Mouse (Mus musculus) limb, embryonic 12.5 days (tissue): ENCODE data around the gene Selplg. TPM values are rescaled to one million over a fixed set of nuclear protein-coding genes. Genes with fewer than 3 reads are reported as not detected.
"Not testable (repeated sequence)": the region's sequence is repeated elsewhere in the genome, so short reads cannot be mapped to it uniquely, and the experiment has no call there.

Experiments
- ATAC-seq: fragments of 200-750 bp; cut with Nextera tagmentation; 2 replicates; pipeline ENCODE4 v1.8.0; 2017; ENCODE audit warnings: low read depth, moderate TSS enrichment; ENCODE audit not compliant: insufficient number of reproducible peaks, insufficient read depth, low FRiP score, low TSS enrichment
- H3K27ac ChIP-seq: fragments of 300-500 bp; sonication (generic); 2 replicates; pipeline ENCODE4 v1.5.1; 2016; ENCODE audit warnings: mild to moderate bottlenecking, moderate library complexity
- H3K27me3 ChIP-seq: fragments of 300-500 bp; sonication (generic); 2 replicates; pipeline ENCODE4 v1.6.1; 2016; ENCODE audit warnings: mild to moderate bottlenecking, moderate library complexity
- H3K36me3 ChIP-seq: fragments of 300-500 bp; sonication (generic); 2 replicates; pipeline ENCODE4 v1.6.1; 2016; ENCODE audit warnings: mild to moderate bottlenecking, moderate library complexity
- H3K4me1 ChIP-seq: fragments of 300-500 bp; sonication (generic); replicated peaks from 2 replicates; pipeline ENCODE4 v1.6.1; 2016
- H3K4me2 ChIP-seq: fragments of 300-500 bp; sonication (generic); 2 replicates; pipeline ENCODE4 v1.6.1; 2016; ENCODE audit warnings: mild to moderate bottlenecking, moderate library complexity
- H3K4me3 ChIP-seq: fragments of 300-500 bp; sonication (generic); replicated peaks from 2 replicates; pipeline ENCODE4 v1.5.1; 2016; ENCODE audit warnings: mild to moderate bottlenecking
- H3K9ac ChIP-seq: fragments of 300-500 bp; sonication (generic); replicated peaks from 2 replicates; pipeline ENCODE4 v1.6.1; 2016; ENCODE audit warnings: mild to moderate bottlenecking, moderate library complexity
- H3K9me3 ChIP-seq: fragments of 300-500 bp; sonication (generic); 2 replicates; pipeline ENCODE4 v1.6.1; 2016; ENCODE audit warnings: mild to moderate bottlenecking, moderate library complexity
- WGBS: fragments of 180-500 bp; shearing (Covaris S2); methylation state at CpG from one replicate; pipeline ENCODE4 v1.1.7; 2016; 5-methylcytosine and 5-hydroxymethylcytosine counted together
- polyA plus RNA-seq: library from polyadenylated mRNA; unstranded; fragments of >200 nt; fragmentation: Nextera tagmentation; extraction: Ambion mirVana; gene quantifications from 2 replicates; pipeline ENCODE4 v1.2.1, GENCODE M21; 2016

The Selplg gene
- polyA plus RNA-seq, 1 experiment from 2014 or later = 1.8 TPM

DNA sequence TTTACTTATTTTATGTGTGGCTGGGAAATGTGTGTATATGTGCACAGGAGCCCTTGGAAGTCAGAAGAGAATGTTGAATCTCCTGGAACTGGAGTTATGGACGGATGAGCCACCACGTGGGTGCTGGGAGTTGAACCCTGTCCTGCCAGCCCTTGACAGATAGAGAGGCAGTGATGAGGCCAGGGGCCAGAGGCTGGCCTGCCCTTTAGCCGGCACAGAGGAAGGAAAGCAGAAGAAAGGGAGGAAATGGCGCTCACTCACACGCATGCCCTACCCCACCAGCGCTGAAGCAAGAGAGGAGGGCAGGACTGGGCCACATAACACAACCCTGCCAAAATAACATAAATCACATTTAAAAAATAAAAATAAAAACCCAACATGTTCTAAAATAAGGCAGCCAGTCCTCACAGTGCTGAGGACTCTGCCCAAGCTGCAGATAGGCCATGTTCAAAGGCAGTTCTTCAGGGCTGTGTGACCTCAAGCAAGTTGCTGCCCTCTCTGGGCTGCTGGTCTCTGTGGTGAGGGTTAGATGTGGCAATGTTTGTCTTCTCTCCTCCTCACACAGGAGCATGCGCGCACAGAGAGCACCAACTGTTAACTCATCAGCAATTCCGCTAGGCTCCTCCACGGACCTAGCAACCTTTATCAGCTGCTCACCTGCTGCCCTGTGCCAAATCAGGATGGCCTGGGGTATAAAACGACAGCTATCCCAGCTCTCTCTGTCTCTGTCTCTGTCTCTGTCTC, 41.8 kb downstream of the Selplg start:
- peaks cover 35% of the 10 kb centered on the region for H3K36me3 ChIP-seq
- no peaks in the 10 kb centered on the region for H3K27me3 ChIP-seq
- no peak for ATAC-seq
- no peak overlapping the region for H3K9ac ChIP-seq
- 70% methylated on average over 11 of the region's 11 CpGs for WGBS
- no peaks in the 10 kb centered on the region for H3K9me3 ChIP-seq
- peaks cover 94% of the 10 kb centered on the region for H3K4me1 ChIP-seq
- peak overlapping the region; percentile 97 for H3K27ac ChIP-seq
- no peak overlapping the region for H3K4me2 ChIP-seq
- H3K4me3 ChIP-seq = no peak overlapping the region

GRCm38 (mm10) chr5:113789075-113789788, 43.2 kb downstream of the Selplg start:
- Histone ChIP-seq H3K4me2 (peak overlapping the region; percentile 31), H3K27ac (peak overlapping the region; percentile 97), H3K4me1 (peaks cover 85% of the 10 kb centered on the region), H3K9ac (no peak overlapping the region), H3K36me3 (peaks cover 21% of the 10 kb centered on the region), H3K4me3 (no peak overlapping the region), H3K27me3 (no peaks in the 10 kb centered on the region), H3K9me3 (no peaks in the 10 kb centered on the region)
- peak; percentile 80 for ATAC-seq
- WGBS = 3% methylated on average over 7 of the region's 7 CpGs

DNA sequence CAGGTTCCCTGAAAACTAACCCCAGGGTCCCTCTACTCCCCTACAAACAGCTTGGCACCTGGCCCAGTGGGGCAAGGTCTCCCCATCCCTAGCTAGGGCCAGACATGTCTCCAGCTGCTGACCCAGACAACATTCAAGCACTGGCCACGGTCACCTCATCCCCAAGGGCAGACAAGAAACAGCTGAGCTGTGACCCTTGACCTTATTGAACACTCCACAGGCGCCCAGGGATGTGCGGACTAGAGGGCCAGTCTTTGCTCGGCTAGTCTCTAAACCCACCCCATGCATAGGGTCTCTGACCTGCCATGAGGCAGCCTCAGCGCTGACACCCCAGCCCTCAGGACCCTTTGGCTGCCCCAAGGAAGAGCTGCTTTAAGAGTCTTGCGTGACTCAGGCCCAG, 43.8 kb downstream of the Selplg start:
- Histone ChIP-seq H3K36me3 (peaks cover 15% of the 10 kb centered on the region), H3K27ac (peak overlapping the region; percentile 97), H3K4me1 (peaks cover 85% of the 10 kb centered on the region), H3K9ac (no peak overlapping the region), H3K4me3 (0 out of 2 replicates have a peak overlapping the region, but pooled peaks have one; percentile 3), H3K27me3 (no peaks in the 10 kb centered on the region), H3K4me2 (peak overlapping the region; percentile 31), H3K9me3 (no peaks in the 10 kb centered on the region)
- 19% methylated on average over 6 of the region's 6 CpGs for WGBS
- peak; percentile 20; the same call in 1 of the 2 replicates for ATAC-seq

DNA sequence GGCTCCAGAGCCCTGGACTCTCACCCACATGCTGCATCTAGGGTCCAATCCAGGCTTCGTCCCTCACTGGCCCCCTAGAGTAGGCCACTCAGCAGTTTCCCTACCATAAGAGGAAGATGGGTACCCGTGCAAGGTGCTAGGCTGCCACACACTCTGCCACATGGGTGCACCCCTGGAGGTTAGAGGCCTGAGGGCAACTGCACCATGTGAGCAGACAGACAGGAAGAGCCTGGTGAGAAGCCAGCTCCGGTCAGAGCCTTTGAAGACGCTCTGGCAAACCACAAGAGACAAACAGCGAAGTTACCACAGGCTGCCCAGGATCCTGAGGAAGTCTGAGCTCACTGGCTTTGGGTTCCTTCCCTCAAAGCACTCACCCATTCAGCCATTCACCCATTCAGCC, 45.5 kb downstream of the Selplg start:
- H3K9ac ChIP-seq = no peak overlapping the region
- no peak for ATAC-seq
- no peak overlapping the region for H3K4me3 ChIP-seq
- peaks cover 83% of the 10 kb centered on the region for H3K4me1 ChIP-seq
- H3K4me2 ChIP-seq = no peak overlapping the region
- H3K9me3 ChIP-seq = no peaks in the 10 kb centered on the region
- WGBS = 71% methylated on average over 5 of the region's 5 CpGs
- H3K36me3 ChIP-seq = no peaks in the 10 kb centered on the region
- H3K27ac ChIP-seq = 0 out of 2 replicates have a peak overlapping the region, but pooled peaks have one; percentile 35
- H3K27me3 ChIP-seq = no peaks in the 10 kb centered on the region

DNA sequence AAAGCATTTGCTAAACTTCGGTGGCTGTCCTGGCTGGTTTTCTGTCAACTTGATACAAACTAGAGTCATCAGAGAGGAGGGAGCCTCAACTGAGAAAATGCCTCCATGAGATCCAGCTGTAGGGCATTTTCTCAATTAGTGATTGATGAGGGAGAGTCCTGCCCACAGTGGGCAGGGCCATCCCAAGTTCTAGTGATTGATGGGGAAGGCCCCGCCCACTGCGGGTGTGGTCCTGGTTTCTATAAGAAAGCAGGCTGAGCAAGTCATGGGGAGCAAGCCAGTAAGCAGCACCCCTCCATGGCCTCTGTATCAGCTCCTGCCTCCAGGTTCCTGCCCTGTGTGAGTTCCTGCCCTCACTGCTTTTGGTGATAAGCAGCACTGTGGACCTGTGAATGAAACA, 48.3 kb downstream of the Selplg start:
- peaks cover 71% of the 10 kb centered on the region for H3K4me1 ChIP-seq
- H3K4me3 ChIP-seq, H3K36me3 ChIP-seq, H3K27me3 ChIP-seq, H3K9me3 ChIP-seq, ATAC-seq: not testable (repeated sequence)
- H3K9ac ChIP-seq = 0 out of 2 replicates have a peak overlapping the region, but pooled peaks have one; percentile 34
- H3K27ac ChIP-seq = peak overlapping the region; percentile 93
- H3K4me2 ChIP-seq = peak overlapping the region; percentile 43
- 27% methylated on average over 3 of the region's 3 CpGs for WGBS

GRCm38 (mm10) chr5:113783581-113784001, 48.9 kb downstream of the Selplg start:
- Histone ChIP-seq H3K4me2 (peak overlapping the region; percentile 43), H3K4me1 (peaks cover 66% of the 10 kb centered on the region), H3K9ac (peak overlapping the region; percentile 34; the same call in 1 of the 2 replicates), H3K9me3 (no peaks in the 10 kb centered on the region), H3K27me3 (no peaks in the 10 kb centered on the region), H3K27ac (peak overlapping the region; percentile 93), H3K36me3 (peaks cover 3% of the 10 kb centered on the region; the same call in 1 of the 2 replicates), H3K4me3 (no peak overlapping the region)
- ATAC-seq = no peak
- WGBS = 7% methylated on average over 12 of the region's 12 CpGs

GRCm38 (mm10) chr5:113782624-113783023, 49.8 kb downstream of the Selplg start:
- ATAC-seq = no peak

DNA sequence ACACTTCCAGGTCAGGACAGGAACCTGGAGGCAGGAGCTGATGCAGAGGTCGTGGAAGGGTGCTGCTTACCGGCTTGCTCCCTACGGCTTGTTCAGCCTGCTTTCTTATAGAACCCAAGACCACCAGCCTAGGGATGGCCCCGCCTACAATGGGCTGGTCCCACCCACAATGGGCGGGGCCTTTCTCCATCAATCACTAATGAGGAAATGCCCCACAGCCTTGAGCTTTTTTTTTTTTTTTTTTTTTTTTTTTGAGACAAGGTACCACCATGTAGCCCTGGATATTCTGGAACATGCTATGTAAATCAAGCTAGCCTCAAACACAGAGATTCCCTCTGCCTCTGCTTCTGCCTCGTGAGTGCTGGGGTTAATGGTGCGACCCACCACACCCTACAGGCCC, 50.6 kb downstream of the Selplg start:
- H3K9me3 ChIP-seq = no peaks in the 10 kb centered on the region
- H3K27me3 ChIP-seq = no peaks in the 10 kb centered on the region
- no peak for ATAC-seq
- H3K4me1 ChIP-seq = peaks cover 48% of the 10 kb centered on the region
- WGBS = 80% methylated on average over 7 of the region's 7 CpGs
- H3K36me3 ChIP-seq = peaks cover 18% of the 10 kb centered on the region
- peak overlapping the region; percentile 70 for H3K27ac ChIP-seq
- H3K9ac ChIP-seq = no peak overlapping the region
- H3K4me2 ChIP-seq = no peak overlapping the region
- H3K4me3 ChIP-seq = no peak overlapping the region

More at GRCm38 (mm10) chr5:113782624-113783023, 49.8 kb downstream of the Selplg start:
- Histone ChIP-seq H3K9me3 (no peaks in the 10 kb centered on the region), H3K27me3 (no peaks in the 10 kb centered on the region), H3K4me3 (no peak overlapping the region), H3K4me2 (no peak overlapping the region), H3K36me3 (peaks cover 12% of the 10 kb centered on the region; the same call in 1 of the 2 replicates), H3K9ac (no peak overlapping the region), H3K4me1 (peaks cover 56% of the 10 kb centered on the region), H3K27ac (peak overlapping the region; percentile 93)
- 93% methylated on average over 7 of the region's 7 CpGs for WGBS

DNA sequence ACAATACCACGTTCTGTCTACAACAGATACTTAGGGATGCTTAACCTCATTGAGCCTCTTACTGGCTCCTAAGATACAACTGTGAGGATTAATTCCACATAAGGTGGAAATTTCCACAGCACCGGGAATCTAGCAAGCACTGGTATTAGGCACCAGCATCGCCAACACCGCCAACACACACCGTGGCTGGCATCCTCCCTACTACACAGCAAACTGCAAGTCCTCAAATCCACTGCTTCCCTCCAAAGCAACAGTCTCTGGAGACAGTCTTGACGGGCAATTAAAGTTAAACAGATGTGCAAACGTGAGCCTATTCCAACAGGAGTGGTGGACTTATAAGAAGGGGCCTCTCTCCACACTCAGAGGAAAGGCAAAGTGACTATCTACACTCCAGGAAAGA, 51.2 kb downstream of the Selplg start:
- H3K9me3 ChIP-seq = no peaks in the 10 kb centered on the region
- 61% methylated on average over 7 of the region's 7 CpGs for WGBS
- H3K4me3 ChIP-seq = no peak overlapping the region

GRCm38 (mm10) chr5:113780763-113781162, 51.7 kb downstream of the Selplg start:
- Histone ChIP-seq H3K9ac (no peak overlapping the region), H3K36me3 (peaks cover 29% of the 10 kb centered on the region), H3K27me3 (no peaks in the 10 kb centered on the region), H3K4me2 (no peak overlapping the region), H3K4me3 (no peak overlapping the region), H3K27ac (peak overlapping the region; percentile 70), H3K9me3 (no peaks in the 10 kb centered on the region), H3K4me1 (peaks cover 40% of the 10 kb centered on the region)
- no peak for ATAC-seq
- WGBS = 81% methylated on average over 5 of the region's 5 CpGs

More for the DNA sequence above, 51.2 kb downstream of the Selplg start:
- Histone ChIP-seq H3K27me3 (no peaks in the 10 kb centered on the region), H3K4me1 (peaks cover 42% of the 10 kb centered on the region), H3K9ac (no peak overlapping the region), H3K4me2 (no peak overlapping the region), H3K36me3 (peaks cover 24% of the 10 kb centered on the region), H3K27ac (peak overlapping the region; percentile 70)
- no peak for ATAC-seq

GRCm38 (mm10) chr5:113780082-113780752, 52.2 kb downstream of the Selplg start:
- no peak; the same call in 1 of the 2 replicates for ATAC-seq
- Histone ChIP-seq H3K9ac (no peak overlapping the region), H3K36me3 (peaks cover 33% of the 10 kb centered on the region), H3K4me1 (peaks cover 40% of the 10 kb centered on the region), H3K4me3 (no peak overlapping the region), H3K4me2 (no peak overlapping the region), H3K27ac (peak overlapping the region; percentile 70), H3K9me3 (no peaks in the 10 kb centered on the region), H3K27me3 (no peaks in the 10 kb centered on the region)
- 92% methylated on average over 3 of the region's 3 CpGs for WGBS
